Mouse (Mus musculus) liver, postnatal 0 days (tissue): ENCODE results near the gene Ndufs7.

Source experiments
- CTCF ChIP-seq: sonication (generic); IDR thresholded peaks from 2 replicates; pipeline ENCODE4 v1.5.1; 2016; ENCODE audit warnings: antibody characterized with exemption, low read depth
- EP300 ChIP-seq: IDR thresholded peaks from 2 replicates; pipeline ENCODE4 v1.6.1; 2016; ENCODE audit warnings: antibody characterized with exemption, low read depth, mild to moderate bottlenecking

GRCm38 (mm10) chr10:80257936-80258335 is 9.0 kb downstream of the Ndufs7 start:
- TF ChIP-seq CTCF (no peak), EP300 (no peak)
